Mouse (Mus musculus) testis, adult 2 months (tissue): ENCODE data around the gene Kif12. TPM values are rescaled to one million over a fixed set of nuclear protein-coding genes. Genes with fewer than 3 reads are reported as not detected.

Experiments
- H3K27ac ChIP-seq: fragments of 200-500 bp; 2 replicates; pipeline ENCODE4 v1.5.1; 2012; ENCODE audit warnings: low read depth, low read length; ENCODE audit not compliant: control insufficient read depth, insufficient read depth
- H3K27me3 ChIP-seq: fragments of 200-500 bp; 2 replicates; pipeline ENCODE4 v1.6.1; 2012; ENCODE audit warnings: mild to moderate bottlenecking, low read length, moderate library complexity; ENCODE audit not compliant: control insufficient read depth, insufficient read depth
- H3K36me3 ChIP-seq: fragments of 200-500 bp; 2 replicates; pipeline ENCODE4 v1.6.1; 2012; ENCODE audit warnings: mild to moderate bottlenecking, low read length; ENCODE audit not compliant: control insufficient read depth, insufficient read depth
- H3K4me1 ChIP-seq: fragments of 200-500 bp; 2 replicates; pipeline ENCODE4 v1.6.1; 2012; ENCODE audit warnings: low read length; ENCODE audit not compliant: control insufficient read depth, insufficient read depth
- H3K4me3 ChIP-seq: fragments of 200-500 bp; 2 replicates; pipeline ENCODE4 v1.5.1; 2012; ENCODE audit warnings: low read depth, mild to moderate bottlenecking, low read length, moderate library complexity, mixed read lengths; ENCODE audit not compliant: control insufficient read depth
- CTCF ChIP-seq: fragments of 200-500 bp; IDR thresholded peaks from 2 replicates; pipeline ENCODE4 v1.5.1; 2012; ENCODE audit warnings: low read depth, mild to moderate bottlenecking, inconsistent platforms, low read length, moderate library complexity; ENCODE audit not compliant: control insufficient read depth, insufficient read depth, insufficient replicate concordance
- POLR2A ChIP-seq: fragments of 200-500 bp; IDR thresholded peaks from 2 replicates; pipeline ENCODE4 v1.6.1; 2012; ENCODE audit warnings: low read depth, mild to moderate bottlenecking, inconsistent platforms, low read length, moderate library complexity; ENCODE audit not compliant: control insufficient read depth
- polyA plus RNA-seq: library from polyadenylated mRNA; depleted of rRNA; stranded (reverse); fragments of >200 nt; gene quantifications from 2 replicates; pipeline ENCODE4 v1.2.3, GENCODE M21; 2012; rRNA removed

The Kif12 gene
- 0.04 TPM in 1 of 2 replicates, not detected in the other for polyA plus RNA-seq

DNA sequence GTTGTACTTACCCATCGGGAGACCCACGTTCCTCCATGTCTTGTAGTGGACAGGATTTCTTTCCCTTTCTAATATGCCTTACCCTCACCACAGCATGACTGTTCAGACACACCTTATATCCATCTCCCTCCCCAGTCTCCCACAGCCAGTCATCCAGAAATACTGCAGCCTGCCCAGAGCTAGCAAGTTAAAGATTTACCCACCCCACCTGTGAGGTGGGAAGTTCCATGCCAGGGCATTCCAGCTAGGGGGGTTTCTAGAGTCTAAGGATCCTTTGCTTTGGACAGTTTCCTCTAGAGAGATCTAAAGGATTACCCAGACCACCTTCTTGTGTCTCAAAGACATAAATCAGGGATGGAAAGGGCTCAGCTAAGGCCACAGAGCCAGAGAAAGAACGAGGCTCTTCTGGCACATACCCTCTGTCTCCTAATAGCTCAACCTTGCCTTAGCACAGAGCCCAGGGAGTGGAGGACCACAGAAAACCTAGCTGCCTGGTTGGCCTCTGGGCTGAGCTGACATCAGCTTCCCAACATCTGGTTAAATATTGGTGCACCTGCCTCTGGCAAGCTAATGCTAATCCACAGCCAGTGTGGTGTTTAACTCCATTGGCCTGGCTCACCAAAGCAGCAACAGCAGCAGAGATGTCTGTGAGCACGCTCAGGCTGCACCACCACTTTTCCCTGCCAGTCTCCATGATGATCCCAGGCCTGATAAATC, at the start of gene Kif12:
Gene Kif12 (minus strand): TSS at position 163 of the 717 bp plus-strand sequence.
- H3K4me3 ChIP-seq, result no peak within 1 kb of the TSS

DNA sequence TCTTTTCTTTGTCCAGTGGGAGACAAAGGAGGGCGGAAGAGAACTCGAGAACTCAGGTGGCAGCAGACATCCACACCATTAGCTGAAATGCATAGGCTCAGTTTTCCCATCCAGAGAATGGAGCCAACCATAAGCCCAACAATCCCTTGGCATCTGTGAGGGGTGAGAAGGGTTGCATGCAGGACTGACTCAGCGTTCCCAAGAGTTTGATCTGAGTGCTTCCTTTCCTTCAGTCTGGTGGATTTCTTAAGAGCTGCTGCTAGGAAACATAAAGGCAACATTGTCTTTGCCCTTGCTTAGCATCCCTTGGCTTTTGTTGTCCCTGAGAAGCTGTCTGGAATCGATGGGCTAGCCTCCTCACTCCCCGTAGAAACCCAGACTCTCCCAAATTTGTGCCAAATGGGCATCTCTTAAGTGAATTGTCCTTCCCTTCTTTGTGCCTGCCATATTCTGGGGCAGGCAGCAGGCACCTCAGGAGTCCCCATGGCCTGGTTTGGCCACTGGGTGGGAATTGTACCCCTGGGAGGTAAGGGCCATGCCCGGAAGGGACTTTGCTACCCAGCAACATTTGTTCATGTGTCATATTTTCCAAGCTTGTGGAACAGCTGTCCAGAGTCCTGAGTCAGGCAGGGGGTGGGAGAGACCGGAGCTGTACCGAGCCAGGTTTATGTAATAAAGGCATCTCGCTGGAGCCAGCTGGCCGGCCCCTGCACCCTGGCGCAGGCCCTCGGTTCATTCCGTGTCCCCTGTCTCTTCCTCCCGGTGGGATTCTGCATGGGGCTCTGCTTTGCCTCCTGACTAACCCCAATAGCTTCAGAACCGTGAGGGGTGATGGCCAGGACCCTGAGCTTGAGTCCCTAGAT, 49.4 kb upstream of the Kif12 start:
- Histone ChIP-seq H3K36me3 (no peaks in the 10 kb centered on the region), H3K27ac (no peak overlapping the region)
- TF ChIP-seq POLR2A, result no peak
- no peak for TF ChIP-seq CTCF

More for the DNA sequence above, at the start of gene Kif12:
- Histone ChIP-seq H3K4me1 (no peaks in the 10 kb centered on the region), H3K36me3 (no peaks in the 10 kb centered on the region), H3K27me3 (no peaks in the 10 kb centered on the region), H3K27ac (no peak within 1 kb of the TSS)
- TF ChIP-seq CTCF (no peak), POLR2A (no peak)

GRCm38 (mm10) chr4:63219635-63220034, 47.7 kb upstream of the Kif12 start:
- TF ChIP-seq POLR2A, result no peak
- TF ChIP-seq CTCF, result no peak
- H3K27me3 ChIP-seq, result no peaks in the 10 kb centered on the region
- H3K27ac ChIP-seq, result no peak overlapping the region
- H3K4me1 ChIP-seq, result peaks cover 10% of the 10 kb centered on the region
- H3K4me3 ChIP-seq, result no peak overlapping the region
- no peaks in the 10 kb centered on the region for H3K36me3 ChIP-seq

More for the DNA sequence above, 49.4 kb upstream of the Kif12 start:
- Histone ChIP-seq H3K4me1 (no peaks in the 10 kb centered on the region), H3K4me3 (no peak overlapping the region), H3K27me3 (no peaks in the 10 kb centered on the region)

DNA sequence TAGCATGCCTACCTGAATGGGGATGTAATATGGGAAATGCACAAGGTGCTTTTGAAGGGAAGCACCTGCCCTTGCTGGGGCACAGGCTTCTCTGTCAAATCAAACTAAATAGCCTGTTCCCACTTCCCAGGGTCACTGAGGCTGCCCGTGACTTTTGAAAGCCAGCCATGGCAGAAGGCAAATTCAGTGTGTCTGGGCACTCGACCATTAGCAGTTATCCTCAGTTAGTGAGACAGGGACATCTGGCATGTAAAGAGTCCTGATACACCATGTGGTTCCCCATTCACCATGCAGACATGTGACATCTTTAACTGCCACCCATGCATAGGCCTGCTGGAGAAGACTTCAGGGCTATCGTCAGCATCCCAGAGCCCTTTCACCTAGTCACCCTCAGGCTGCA, 47.1 kb upstream of the Kif12 start:
- H3K27me3 ChIP-seq, result no peaks in the 10 kb centered on the region
- TF ChIP-seq POLR2A, result no peak
- TF ChIP-seq CTCF, result no peak

GRCm38 (mm10) chr4:63217513-63217912, 45.6 kb upstream of the Kif12 start:
- H3K4me1 ChIP-seq, result peaks cover 19% of the 10 kb centered on the region
- no peaks in the 10 kb centered on the region for H3K27me3 ChIP-seq
- no peak for TF ChIP-seq POLR2A
- TF ChIP-seq CTCF, result no peak
- H3K4me3 ChIP-seq, result no peak overlapping the region
- no peak overlapping the region for H3K27ac ChIP-seq
- H3K36me3 ChIP-seq, result no peaks in the 10 kb centered on the region

More for the DNA sequence above, 47.1 kb upstream of the Kif12 start:
- Histone ChIP-seq H3K4me1 (peaks cover 16% of the 10 kb centered on the region), H3K4me3 (no peak overlapping the region), H3K27ac (no peak overlapping the region), H3K36me3 (no peaks in the 10 kb centered on the region)

DNA sequence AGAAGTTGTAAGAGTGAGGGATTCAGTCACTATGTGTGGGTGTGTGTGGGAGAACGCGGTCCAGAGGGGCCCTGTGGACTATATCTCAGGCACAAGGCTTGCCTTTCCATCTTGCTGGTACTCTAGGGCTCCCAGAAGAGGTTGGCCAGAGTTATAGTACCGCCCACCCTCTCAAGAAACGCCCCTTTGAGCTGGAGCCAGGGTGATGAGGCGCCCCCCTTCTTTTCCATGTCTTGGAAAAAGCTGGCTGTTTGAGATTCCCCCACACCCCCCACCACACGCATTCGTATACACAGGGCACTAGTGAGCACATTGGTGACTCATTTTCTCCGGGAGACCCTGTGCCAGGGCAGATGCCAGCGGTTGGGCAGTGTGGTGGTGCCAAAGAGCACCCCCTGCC, 44.6 kb upstream of the Kif12 start:
- Histone ChIP-seq H3K27me3 (no peaks in the 10 kb centered on the region), H3K36me3 (no peaks in the 10 kb centered on the region), H3K4me1 (peaks cover 19% of the 10 kb centered on the region), H3K27ac (no peak overlapping the region), H3K4me3 (no peak overlapping the region)
- TF ChIP-seq CTCF, result no peak
- no peak for TF ChIP-seq POLR2A

- H3K36me3 ChIP-seq, result no peaks in the 10 kb centered on the region
- no peaks in the 10 kb centered on the region for H3K27me3 ChIP-seq
- no peak for TF ChIP-seq POLR2A
- peak; percentile 7; the same call in 1 of the 2 replicates for TF ChIP-seq CTCF
- H3K4me1 ChIP-seq, result peaks cover 19% of the 10 kb centered on the region
- H3K4me3 ChIP-seq, result peak overlapping the region; percentile 73
- H3K27ac ChIP-seq, result no peak overlapping the region
Observed at GRCm38 (mm10) chr4:63215993-63216531, 44.1 kb upstream of the Kif12 start.
